Mouse (Mus musculus) thymus, adult 2 months (tissue): ENCODE measurements around the gene Sc5d.

Experiments used
- CTCF ChIP-seq: fragments of 200-500 bp; IDR thresholded peaks from 2 replicates; pipeline ENCODE4 v1.5.1; 2012; ENCODE audit warnings: mild to moderate bottlenecking, control low read depth, low read length, moderate library complexity, borderline replicate concordance; ENCODE audit not compliant: control insufficient read depth, poor library complexity, insufficient read depth; ENCODE audit errors: extremely low read depth
- POLR2A ChIP-seq: fragments of 200-500 bp; IDR thresholded peaks from 2 replicates; pipeline ENCODE4 v1.6.1; 2012; ENCODE audit warnings: mild to moderate bottlenecking, low read length, control low read depth, moderate library complexity; ENCODE audit not compliant: control insufficient read depth, poor library complexity, insufficient read depth; ENCODE audit errors: extremely low read depth

DNA sequence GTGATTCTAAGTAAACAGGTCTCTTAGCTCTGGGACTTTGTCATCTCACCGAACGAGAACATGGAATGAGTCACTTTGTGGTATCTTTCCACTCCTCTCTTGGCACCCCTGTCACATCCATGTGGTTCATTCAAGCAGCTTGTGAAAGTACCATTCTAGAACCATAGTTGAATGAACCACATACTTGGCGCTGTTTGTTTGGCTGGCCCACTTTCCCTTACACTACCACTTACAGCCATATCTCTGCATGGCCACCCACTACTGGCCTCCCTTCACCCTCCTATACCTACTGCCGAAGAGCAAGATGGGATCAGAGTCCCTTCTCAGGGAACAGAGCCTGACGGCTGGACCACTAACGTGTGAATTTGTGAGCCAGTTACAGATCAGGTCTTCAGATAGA is 54.4 kb downstream of the Sc5d start:
- no peak for TF ChIP-seq POLR2A
- TF ChIP-seq CTCF = no peak
